Mouse (Mus musculus): ENCODE data around the gene Cacng3.

Gene Cacng3

DNA sequence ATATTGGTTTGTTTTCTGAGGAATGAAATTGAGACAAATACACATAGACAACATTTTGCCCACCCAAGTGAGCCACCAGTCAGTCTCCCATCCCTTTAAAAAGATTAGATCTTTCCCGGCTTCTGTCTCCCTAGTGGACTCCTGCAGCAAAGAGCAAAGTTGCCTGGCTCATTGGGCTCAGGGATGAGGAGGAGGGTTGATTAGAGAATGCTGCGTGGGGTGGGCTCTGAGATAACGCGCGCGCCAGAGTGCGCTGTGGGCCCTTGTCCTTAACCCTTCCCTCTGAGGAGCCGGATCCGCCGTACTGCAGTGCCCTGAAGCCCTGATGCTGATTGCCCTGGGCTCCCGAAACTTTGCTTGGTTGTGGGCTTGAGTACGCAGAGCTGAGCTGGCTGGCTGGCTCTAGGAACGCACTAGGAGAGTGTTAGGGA, at the start of gene Cacng3:
Gene Cacng3, plus strand, starts transcription at position 51 of the 431 bp plus-strand sequence.
- no peak for DNase-seq (ENCODE audit: extremely low spot score, low spot score)

DNA sequence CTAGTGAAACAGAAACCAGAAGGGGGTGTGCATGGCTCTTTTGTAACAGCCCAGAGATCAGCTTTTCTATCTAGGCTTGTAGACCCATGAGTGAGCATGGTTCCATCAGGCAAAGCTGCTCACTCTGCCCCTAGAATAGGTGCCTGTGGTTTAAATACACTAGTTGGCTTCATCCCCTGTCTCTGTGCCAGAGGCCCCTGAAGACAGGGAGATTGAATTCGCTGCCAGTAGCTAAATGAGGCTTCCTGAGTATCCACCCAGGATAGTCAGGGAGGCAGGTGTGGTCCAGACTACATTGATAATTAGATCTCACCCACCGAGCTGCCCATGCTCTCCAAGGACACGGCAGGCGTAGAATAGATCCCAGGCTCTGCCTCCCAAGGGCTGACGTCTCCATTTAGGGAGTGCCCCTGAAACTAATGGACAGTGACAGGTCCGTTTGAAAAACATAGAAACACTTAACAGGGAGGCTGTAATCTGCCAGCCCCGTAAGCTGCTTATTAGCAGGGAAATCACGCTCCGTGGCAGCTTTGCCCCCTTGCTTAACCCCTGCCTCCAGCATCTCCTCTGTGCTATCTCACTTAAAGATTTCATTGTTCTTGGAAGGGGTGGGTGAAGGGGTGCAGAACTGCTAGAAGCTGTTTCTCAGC, 48.0 kb upstream of the Cacng3 start:
- no peak for DNase-seq (ENCODE audit: extremely low spot score, low spot score)

DNA sequence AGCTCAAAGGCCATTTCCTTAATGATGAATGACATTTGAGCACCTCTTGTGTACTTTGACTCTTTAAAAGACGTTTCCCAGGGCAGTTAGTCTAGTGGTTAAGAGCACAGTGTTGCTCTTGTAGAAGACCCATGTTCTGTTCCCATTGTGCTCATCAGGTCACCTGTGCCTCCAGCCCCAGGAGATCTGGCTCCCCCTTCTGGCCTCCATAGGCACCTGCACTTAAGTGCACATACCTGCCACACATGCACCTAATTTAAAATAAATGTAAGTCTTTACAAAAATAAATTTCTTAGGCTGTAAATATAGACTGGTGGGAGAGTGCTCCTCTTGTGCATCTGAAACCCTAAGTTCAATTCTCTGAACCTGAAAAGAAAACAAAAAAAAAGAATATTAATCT, 46.5 kb upstream of the Cacng3 start:
- no peak for DNase-seq (ENCODE audit: extremely low spot score, low spot score)

DNA sequence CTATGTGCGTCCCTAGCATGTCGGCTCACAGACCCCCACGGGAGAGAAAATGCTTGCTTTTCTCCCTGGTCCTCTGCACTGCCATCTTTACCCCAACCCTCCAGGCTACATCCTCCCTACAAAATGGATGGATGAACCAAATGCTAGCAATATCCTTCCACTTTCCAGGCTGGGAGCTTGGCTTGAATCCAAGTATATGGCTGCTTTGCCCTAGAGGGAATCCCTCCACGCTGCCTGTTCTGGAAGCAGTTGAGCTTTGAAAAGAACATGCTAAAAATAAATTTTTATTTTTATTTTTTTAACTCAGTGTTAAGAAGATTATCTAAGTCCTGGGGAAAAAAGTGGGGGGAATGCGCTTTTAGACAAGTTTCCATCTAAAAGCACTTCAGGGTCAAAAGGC, 42.2 kb upstream of the Cacng3 start:
- DNase-seq (ENCODE audit: extremely low spot score, low spot score): no peak

DNA sequence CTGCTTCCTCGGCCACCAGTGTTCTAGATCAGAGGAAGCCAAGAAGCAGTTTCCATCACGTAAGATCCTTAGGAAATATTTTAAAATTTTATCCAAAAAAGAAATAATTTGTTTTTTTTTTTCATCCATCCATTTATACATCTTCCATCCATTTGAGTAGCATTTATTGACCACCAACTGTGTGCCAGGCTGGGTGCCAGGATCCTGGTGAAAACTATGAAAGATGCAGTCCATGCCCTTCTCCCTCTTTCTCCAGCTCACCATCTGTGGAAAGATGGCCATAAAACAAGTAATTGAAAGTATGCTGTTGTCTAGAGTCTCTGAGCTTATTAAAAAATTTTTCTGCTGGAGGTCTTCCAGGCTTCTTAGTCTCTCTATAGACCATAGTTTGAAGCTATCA, 39.9 kb upstream of the Cacng3 start:
- DNase-seq (ENCODE audit: extremely low spot score, low spot score): no peak

- DNase-seq (ENCODE audit: extremely low spot score, low spot score): no peak
These were observed 39.1 kb upstream of the Cacng3 start for GRCm38 (mm10) chr7:122631151-122631550.

GRCm38 (mm10) chr7:122632946-122633345, 37.3 kb upstream of the Cacng3 start:
- no peak for DNase-seq (ENCODE audit: extremely low spot score, low spot score)

DNA sequence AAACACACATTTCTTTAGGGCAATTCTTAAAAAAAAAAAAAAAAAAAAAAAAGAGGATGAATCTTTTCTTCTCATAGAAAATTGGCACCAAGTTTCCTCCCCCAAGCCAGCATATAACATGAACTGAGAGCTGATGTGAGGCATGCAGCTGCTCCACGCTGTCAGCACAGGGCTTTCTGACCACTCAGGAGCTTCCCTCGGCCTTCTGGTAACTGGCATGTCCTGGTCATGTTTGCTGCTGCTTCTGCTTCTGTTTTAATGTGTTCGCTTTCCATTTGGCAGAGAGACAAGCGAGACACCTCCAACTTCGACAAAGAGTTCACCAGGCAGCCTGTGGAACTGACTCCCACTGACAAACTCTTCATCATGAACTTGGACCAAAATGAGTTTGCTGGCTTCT, 36.8 kb upstream of the Cacng3 start:
- DNase-seq (ENCODE audit: extremely low spot score, low spot score): no peak

DNA sequence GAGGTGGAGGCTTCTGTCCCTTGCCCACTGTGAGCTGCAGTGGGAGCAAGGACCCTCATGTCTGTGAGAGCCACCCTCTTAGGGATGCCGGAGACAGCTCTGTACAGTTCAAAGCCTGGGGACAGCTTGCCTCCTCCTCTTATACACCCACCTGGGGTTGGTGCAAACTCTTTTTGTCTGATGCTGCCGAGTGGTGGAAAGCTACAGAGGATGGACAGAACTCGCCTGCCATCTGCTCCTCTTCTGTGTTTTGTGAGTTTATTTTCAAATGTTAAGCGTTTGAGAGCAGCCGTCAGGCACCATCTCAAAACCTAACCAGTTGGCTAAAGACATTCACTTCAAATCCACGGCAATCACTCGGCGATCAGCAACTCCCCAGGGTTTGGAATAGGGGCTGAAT, 26.6 kb upstream of the Cacng3 start:
- no peak for DNase-seq (ENCODE audit: extremely low spot score, low spot score)

DNA sequence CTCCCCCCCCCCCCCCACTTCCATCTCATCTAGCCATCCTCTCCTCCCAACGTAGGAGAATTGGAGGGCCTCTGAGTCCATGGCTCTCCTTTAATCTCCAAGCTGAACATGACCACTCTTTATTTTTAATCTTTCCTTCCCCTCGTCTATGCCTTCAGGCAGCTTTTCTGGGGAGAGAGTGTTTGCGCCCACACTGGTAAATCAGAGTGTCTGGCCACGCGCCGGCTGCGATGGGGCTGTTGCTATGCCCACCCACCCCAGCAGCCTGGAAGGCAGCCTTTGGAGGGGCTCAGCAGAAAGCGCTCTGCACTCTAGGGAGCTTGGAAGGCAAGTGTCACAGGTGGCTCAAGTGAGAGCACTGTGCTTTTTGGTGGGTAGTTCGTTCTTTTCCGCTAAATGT, 21.0 kb upstream of the Cacng3 start:
- no peak for DNase-seq (ENCODE audit: extremely low spot score, low spot score)

- no peak for DNase-seq (ENCODE audit: extremely low spot score, low spot score)
These were observed 17.8 kb upstream of the Cacng3 start for GRCm38 (mm10) chr7:122652523-122652922.

- DNase-seq (ENCODE audit: extremely low spot score, low spot score): no peak
These were observed 13.6 kb upstream of the Cacng3 start for GRCm38 (mm10) chr7:122656671-122657070.

DNA sequence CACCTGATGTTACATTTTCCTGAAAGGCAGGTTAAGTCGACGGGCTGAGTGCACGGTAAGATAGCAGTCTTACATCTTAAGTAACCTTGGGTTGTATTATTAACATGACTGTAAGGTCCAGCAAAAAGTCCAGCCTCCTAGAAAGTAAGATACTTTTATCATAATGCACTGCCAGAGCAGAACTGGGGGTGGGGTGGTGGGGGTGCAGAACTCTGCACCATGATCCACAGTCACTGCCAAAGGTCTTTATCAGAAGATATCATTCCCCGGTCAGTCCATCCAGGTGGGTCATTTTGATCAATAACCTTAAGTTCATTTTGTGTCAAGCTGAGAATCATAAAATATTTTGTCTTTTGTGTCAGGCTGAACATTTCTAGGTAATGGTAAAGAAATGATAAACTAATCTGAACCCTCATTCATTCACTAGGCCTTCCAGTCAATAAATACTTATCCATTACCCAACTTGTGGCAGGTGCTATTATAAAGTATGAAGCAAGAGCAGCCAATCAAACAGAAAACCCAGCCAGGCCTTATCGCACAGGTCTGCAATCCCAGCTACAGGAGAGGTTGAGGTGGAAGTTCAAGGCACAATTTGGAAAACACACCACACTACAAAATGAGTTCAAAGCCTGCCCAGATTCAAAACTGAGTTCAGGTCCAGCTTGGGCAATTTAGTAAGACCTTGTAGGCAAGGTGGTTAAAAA, 12.7 kb upstream of the Cacng3 start:
- DNase-seq (ENCODE audit: extremely low spot score, low spot score): no peak

GRCm38 (mm10) chr7:122665311-122666049, 4.8 kb upstream of the Cacng3 start:
- no peak for DNase-seq (ENCODE audit: extremely low spot score, low spot score)

GRCm38 (mm10) chr7:122667903-122668302, 2.4 kb upstream of the Cacng3 start:
- peak; percentile 15 for DNase-seq (ENCODE audit: extremely low spot score, low spot score)

GRCm38 (mm10) chr7:122670873-122671641, 765 bp downstream of the Cacng3 start:
- peak; percentile 91 for DNase-seq (ENCODE audit: extremely low spot score, low spot score)

DNA sequence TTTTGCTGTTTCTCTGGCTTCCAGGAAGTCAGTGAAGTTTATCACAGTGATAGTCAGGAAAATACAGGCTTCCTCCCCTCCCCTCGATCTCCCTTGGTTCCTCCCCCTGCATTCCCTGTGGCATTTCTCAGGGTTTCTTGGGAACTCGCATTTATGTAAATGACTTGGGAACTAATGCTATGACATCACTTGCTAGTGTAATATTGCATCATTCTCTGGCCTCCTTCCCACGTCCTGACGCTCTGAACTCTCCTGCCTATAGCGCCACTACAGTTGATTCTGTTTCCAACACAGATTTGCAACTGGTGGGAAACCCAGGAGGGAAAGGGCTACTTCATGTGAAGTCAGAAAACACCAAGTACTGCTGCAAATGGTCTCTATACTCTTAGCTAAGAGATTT, 2.7 kb downstream of the Cacng3 start:
- no peak for DNase-seq (ENCODE audit: extremely low spot score, low spot score)

DNA sequence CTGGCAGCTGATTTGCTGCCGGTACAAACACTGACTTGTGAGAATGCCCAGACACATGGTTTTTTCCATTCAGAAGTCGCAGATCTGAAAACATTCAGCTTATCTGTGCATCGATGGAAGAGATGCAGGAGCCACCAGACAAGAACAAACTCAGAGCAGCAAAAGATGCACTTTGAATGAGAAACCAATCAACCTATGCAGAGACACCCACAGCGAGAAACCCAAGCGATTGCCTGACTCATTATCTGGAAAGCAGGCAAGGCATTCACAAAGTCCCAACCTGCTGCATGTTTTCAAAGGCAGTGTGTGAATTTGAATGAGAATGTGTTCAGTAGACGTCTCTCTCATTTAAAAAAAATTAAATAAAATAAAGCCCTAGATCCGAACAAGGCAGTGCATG, 4.9 kb downstream of the Cacng3 start:
- DNase-seq (ENCODE audit: extremely low spot score, low spot score): no peak

DNA sequence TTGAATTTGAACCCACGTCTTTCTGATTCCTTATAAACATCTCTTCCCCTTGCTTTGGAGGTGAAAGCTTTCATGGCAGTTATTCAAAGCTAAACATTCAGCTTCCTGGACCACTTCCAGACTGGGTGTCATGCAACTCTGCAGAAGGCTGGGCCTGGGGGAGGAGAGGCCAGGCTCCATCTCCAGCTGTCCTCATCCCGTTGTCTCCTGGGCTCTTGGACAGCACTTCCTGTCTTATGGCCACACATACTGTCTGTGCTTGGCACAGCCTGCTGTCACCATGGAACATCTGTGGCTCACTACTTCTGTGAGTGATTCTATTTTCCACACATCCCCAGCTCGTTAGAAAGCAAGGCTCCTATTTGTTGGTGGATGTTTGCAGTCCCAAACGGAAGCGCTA, 31.5 kb downstream of the Cacng3 start:
- no peak for DNase-seq (ENCODE audit: extremely low spot score, low spot score)

DNA sequence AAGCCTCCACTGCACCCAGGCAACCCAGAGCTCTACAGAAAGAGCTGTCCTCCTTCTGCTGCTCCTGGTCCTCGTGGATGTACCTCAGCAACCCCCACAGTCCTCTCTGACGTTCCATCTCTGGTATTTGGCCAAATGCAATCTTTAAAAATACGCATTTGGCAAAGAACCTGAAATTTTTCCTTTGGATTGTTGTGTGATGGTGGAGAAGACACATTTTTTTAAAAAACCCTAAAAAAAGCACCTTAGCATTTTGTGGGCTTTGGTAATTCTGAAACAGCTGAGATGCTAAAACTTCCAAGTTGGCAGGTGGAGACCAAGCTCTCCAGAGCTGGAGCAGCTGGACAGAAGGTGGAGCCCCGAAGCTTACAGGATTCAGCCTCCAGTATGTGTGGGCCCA, 32.2 kb downstream of the Cacng3 start:
- no peak for DNase-seq (ENCODE audit: extremely low spot score, low spot score)

- DNase-seq (ENCODE audit: extremely low spot score, low spot score): no peak
These were observed 36.4 kb downstream of the Cacng3 start for GRCm38 (mm10) chr7:122706736-122707135.

DNA sequence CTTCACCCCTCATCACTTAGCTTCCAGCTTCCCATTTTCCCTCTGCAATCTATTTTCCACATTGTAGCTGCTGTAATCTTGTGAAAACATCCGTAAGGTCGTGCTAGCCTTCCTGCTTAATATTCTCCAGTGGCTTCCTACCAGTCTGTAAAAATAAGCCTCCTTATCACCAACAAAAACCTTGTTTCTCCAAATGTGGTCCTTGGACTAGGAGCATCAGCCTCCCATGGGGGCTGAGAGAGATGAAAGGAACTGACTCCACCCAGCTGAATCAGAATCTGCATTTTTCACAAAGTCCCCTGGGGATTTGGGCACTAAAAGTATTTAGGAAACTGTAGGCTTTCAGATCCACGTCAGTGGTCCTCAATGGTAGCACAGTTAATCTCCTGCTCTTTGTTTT, 46.0 kb downstream of the Cacng3 start:
- no peak for DNase-seq (ENCODE audit: extremely low spot score, low spot score)

Measured in neural tube, embryonic 10.5 days (tissue).